Mouse (Mus musculus): ENCODE data around the gene Mcu. TPM values are rescaled to one million over a fixed set of nuclear protein-coding genes. Genes with fewer than 3 reads are reported as not detected.

Mcu gene
- total RNA-seq, 2 experiments from 2014 or later = 63.1 to 65.2 TPM

DNA sequence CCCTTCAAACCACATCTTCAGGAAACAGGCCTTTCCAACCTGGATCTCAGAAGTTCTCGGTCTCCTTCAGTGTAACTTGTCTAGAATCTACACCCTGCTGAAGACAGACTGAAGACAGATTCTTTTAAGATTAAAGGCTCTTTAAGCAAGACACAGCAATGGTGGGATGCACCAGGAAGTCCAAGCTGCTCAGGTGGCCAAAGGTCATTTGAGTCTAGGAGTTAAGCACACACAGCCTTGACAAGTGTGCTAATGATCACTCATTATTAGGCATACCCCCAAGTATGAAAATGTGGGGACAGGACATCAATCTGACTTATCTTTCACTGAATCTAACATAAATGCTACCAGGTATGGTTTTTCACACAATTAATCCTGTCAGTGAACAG, 47.0 kb downstream of the Mcu start:
- DNase-seq = no peak

GRCm38 (mm10) chr10:59568665-59569480, 47.6 kb downstream of the Mcu start:
- DNase-seq = no peak

GRCm38 (mm10) chr10:59566968-59567367, 49.5 kb downstream of the Mcu start:
- no peak for DNase-seq

GRCm38 (mm10) chr10:59565995-59566410, 50.5 kb downstream of the Mcu start:
- DNase-seq = no peak

DNA sequence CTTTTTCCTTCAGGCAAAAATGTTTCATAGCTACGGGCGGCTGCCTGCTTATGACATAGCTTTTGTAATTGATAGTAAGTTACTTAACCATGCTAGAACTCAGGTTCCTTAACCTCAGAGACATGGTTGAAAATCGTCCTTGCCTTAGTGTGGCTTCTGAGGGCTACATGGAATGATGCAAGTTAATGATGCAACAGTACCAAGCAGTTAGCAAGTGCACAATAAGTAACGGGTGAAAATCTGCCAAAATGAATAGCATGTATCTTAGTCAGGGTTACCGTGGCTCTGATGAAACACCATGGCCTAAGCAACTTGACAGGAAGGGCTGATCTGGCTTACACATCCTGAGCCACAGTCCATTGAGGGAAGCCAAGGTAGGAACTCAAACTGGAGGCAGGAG, 51.9 kb downstream of the Mcu start:
- DNase-seq = no peak

DNA sequence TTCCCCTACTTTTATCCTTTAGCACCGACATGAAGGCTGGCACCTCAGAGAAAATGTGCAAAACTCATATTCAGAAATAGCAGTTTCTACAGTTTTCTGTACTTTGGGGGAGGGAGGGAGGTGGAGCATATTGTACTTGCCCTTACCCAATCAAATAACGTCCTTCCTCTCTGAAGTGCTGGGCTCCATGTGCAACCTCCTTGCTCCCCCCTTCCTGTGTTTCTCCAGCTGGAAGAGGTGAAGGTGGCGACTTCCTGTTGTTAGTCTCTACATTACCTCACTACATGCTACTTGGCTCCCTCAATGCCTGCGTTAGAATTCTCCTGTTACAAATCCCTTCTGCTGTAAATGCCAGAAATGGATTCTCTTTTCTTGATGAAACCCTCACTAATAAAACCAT, 54.0 kb downstream of the Mcu start:
- no peak for DNase-seq

DNA sequence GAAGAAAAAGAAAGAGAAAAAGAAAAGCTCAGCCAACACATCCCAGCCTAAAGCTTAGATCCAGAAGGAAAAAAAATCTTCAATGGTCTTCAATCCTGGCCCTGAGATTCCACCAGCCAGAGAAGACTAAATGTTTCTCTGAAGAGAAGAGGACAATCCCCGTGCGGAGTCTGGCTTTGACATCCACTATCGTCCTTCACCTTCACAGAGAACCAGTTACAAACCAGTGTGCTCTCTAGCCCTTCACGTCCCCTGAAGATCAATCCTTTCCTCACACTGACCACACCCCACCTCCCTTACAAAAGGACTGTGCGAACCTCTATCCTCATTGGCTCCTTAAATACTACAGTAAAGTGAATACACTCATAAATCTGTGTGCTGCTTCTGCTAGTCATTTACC, 56.4 kb downstream of the Mcu start:
- DNase-seq = no peak

GRCm38 (mm10) chr10:59558602-59559001, 57.9 kb downstream of the Mcu start:
- DNase-seq = no peak

DNA sequence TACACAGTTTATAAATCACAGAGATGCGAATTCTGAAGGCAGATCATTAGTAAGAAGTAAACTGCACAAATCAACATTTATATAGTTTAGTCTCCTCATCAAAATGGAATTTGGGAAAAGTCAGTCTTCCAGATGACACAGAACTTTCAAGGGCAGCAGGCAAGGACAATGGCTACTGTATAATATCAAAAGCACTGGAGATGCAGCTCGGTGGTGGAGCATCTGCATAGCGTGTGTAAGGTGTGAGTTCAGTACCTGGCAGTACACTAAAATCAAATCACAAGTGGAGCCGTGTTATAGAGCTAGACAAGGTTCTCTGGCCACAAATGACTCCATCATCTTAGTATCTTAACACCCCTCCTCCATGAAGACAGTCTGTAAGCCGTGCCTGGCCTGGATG, 58.3 kb downstream of the Mcu start:
- no peak for DNase-seq

DNA sequence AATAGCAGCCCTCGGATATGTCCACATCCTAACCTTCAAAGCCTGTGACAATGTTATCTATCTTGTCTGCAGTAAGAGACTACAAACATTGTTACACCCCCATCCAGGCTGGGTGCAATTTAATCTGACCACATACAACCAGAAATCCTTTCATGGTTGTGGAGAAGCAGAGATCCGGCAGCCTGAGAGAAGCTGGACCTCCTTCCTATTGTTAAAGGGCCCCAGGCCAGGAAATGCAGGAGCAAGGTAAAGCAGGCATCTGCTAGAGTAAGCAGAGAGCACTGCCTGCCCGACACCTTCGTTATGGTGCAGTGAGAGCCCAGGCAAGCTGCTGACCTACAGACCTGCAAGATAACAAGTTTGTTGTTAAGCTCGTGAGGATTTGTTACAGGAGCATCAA, 60.0 kb downstream of the Mcu start:
- no peak for DNase-seq

- DNase-seq = no peak
Observed at GRCm38 (mm10) chr10:59554243-59554642, 62.2 kb downstream of the Mcu start.

- no peak for DNase-seq
Observed at GRCm38 (mm10) chr10:59552456-59552855, 64.0 kb downstream of the Mcu start.

DNA sequence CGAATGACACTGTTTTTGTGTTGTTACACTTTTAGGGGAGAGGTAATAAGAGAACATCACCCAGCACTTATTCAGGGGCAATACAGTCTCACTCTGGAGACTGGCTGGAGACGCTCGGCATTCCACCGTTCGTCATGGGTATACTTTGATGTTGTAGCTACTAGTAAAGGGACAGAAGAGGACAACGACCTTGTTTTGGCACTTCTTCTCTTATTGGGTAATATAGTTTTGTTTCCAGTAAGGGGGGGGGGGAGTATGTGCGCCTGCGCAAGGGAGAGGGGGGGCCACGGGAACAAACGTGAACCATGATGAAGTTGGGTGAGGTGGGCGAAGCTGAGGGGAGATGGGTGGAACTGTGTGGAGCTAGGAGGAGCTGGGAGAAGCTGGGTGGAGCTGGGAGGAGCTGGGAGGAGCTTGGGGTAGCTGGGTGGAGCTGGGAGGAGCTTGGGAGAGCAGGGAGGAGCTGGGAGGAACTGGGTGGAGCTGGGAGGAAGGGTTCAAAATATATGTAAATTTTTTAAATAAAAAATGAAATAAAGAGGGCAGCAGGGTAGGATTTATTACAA, 67.6 kb downstream of the Mcu start:
- no peak for DNase-seq

GRCm38 (mm10) chr10:59548211-59548610, 68.3 kb downstream of the Mcu start:
- no peak for DNase-seq

GRCm38 (mm10) chr10:59547426-59547825, 69.1 kb downstream of the Mcu start:
- DNase-seq = no peak

DNA sequence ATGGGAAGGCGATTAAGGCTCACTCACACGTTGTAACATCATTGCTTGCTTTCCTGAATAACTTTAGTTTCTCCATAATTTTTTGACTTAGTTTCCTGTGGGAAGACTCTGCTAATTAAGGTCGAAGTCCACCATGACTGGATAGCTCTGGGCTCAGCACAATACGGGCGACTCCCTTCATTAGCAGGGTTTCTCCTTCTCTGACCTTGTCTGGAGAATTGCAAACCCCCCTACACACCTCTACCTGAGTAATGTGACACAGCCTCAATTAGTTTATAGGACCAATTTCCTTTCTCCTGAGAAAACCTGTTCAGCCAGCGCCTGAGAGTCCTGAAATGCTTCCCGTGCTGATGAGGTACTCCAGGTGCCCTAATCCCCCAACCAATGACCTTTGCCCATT, 71.3 kb downstream of the Mcu start:
- no peak for DNase-seq

GRCm38 (mm10) chr10:59543351-59543750, 73.1 kb downstream of the Mcu start:
- no peak for DNase-seq

GRCm38 (mm10) chr10:59541466-59541865, 75.0 kb downstream of the Mcu start:
- DNase-seq = no peak

- no peak for DNase-seq
Observed at GRCm38 (mm10) chr10:59540596-59540995, 75.9 kb downstream of the Mcu start.

GRCm38 (mm10) chr10:59540081-59540480, 76.4 kb downstream of the Mcu start:
- no peak for DNase-seq

DNA sequence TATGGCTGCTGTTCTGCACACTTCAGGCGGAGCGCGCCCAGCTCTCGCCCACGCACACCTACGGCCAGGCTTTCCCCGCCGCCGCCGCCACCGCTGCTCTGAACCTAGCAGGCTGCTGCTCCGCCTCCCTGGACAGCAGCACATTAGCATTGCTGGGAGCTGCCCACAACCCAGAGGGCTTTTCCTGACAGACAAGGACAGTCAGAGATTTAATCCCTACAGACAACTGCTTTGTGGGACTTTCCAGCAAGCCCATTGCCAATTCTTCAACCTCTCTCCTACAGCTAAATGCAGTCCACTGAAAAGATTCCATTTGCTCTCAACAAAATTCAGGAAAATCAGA, 77.0 kb downstream of the Mcu start:
- DNase-seq = peak; percentile 58

- DNase-seq = no peak
Observed at GRCm38 (mm10) chr10:59538767-59539532, 77.5 kb downstream of the Mcu start.

GRCm38 (mm10) chr10:59538063-59538462, 78.4 kb downstream of the Mcu start:
- DNase-seq = no peak

DNA sequence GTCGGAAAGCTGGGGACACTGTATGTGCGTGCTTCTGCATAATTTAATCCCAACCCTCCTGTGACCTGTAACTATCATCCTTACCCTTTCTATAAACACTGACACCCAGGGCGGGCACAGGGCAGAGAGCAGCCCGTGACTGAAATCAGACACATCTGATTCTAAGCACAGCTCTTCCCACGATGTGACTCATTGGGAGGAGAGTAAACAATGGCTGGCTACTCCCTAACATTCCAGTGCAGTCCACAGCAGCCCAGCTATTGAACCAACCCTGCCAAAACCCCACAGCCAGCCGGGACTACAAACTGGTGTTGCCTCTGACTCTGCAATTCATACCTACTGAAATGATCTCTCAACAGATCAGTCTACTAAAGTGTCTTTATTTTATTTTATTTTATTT, 78.9 kb downstream of the Mcu start:
- DNase-seq = no peak
